Mouse (Mus musculus) myocyte (in vitro differentiated cells): Measurements from ENCODE around the gene Gatad2a.
"Not testable (repeated sequence)": the region's sequence is repeated elsewhere in the genome, so short reads cannot be mapped to it uniquely, and the experiment has no call there.

Source experiments
- E2F4 ChIP-seq: IDR thresholded peaks from one replicate; pipeline ENCODE4 v1.6.1; 2011; ENCODE audit warnings: mild to moderate bottlenecking, control low read depth, moderate library complexity; ENCODE audit not compliant: insufficient read depth
- MAX ChIP-seq: IDR thresholded peaks from one replicate; pipeline ENCODE4 v1.6.1; 2011; ENCODE audit warnings: low read depth, mild to moderate bottlenecking, control low read depth
- POLR2A ChIP-seq: IDR thresholded peaks from one replicate; pipeline ENCODE4 v1.6.1; 2011; ENCODE audit warnings: low read depth, mild to moderate bottlenecking, control low read depth, moderate library complexity; ENCODE audit not compliant: insufficient read length
- POLR2AphosphoS2 ChIP-seq: IDR thresholded peaks from one replicate; pipeline ENCODE4 v1.6.1; 2011; ENCODE audit warnings: low read depth, control low read depth; ENCODE audit not compliant: insufficient read length
- SRF ChIP-seq: IDR thresholded peaks from one replicate; pipeline ENCODE4 v1.6.1; 2011; ENCODE audit warnings: low read depth; ENCODE audit not compliant: control insufficient read depth, insufficient read length
- TCF12 ChIP-seq: IDR thresholded peaks from one replicate; pipeline ENCODE4 v1.6.1; 2011; ENCODE audit warnings: mild to moderate bottlenecking, control low read depth; ENCODE audit not compliant: poor library complexity, insufficient read depth, severe bottlenecking
- TCF3 ChIP-seq: IDR thresholded peaks from one replicate; pipeline ENCODE4 v1.6.1; 2011; ENCODE audit warnings: low read depth, control low read depth; ENCODE audit not compliant: insufficient read length

GRCm38 (mm10) chr8:69942495-69942894 is 53.7 kb downstream of the Gatad2a start:
- TF ChIP-seq POLR2AphosphoS2, TCF3, POLR2A, SRF, TCF12, E2F4, MAX: not testable (repeated sequence)
